Mouse (Mus musculus): Measurements from ENCODE around the gene Ehd1.
"Not testable (repeated sequence)": the region's sequence is repeated elsewhere in the genome, so short reads cannot be mapped to it uniquely, and the experiment has no call there.

The Ehd1 gene

DNA sequence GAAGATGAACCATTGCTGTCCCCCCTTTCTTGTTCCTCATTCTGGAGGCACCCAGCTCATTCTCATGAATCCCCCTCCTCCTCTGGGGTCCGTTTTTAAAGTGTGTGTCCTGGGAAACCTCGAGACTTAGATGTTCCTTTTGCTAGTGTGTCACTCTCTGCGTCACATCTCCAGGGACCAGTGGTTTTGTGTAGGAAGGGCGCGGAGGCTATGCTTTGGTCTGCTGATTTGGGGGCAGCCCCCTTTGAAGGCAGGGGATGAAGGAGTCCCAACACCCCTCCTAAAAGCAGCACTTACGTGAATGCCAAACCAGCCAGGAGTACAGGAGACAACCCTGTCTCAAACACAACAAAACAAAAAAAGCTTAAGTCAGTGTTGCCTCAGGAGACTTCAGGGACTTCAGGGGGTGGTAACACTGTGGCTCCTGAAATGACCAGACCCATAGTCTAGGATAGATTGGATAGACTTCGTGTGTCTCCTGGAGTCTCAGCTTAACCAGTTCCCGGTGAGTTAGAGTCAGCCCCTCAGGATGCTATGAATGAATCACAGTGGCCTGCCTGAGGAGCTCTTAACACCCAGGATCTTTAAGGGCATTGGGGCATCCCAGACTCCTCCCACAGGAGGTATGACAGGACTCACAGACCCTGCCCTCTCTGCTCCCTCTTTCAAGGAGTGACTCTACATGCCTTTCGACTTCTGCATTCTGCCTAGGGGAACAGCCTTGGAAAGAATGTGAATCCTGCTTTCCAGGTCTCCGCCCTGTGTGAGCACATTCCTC lies 1.3 kb downstream of the Ehd1 start:
- in situ Hi-C loops (cut with MboI, MseI), result no loop called here

DNA sequence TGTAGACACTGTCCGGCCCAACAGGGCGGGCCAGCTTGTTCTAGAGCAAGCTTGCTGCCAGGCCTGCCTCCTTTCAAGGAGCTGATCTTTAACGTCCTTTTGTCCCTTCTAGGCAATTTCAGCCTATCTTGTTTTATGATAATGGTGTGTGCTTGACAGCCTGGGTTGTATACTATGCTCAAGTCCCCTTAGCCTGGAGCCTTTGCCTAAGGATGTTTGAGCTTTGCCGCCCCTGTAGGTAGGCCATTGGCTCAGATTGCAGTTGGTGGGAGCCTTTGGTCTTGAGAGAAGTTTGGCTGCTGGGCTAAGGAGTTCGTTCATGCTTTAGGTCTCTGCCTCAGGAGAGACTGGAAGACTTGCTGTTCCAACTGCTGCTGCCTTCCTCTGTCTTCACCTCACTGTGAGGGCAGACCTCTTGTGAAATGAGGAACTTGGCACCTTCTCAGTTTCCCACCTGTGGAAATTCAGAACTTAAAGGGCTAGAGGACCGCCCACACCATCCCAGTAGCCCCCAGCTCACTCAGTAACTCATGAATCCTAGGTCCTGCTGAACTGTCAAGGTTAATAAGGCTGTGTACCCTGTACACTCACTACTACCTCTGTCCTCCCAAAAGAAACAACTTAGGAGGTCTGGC lies 2.0 kb downstream of the Ehd1 start:
- in situ Hi-C loops (cut with MboI, MseI), result no loop called here

DNA sequence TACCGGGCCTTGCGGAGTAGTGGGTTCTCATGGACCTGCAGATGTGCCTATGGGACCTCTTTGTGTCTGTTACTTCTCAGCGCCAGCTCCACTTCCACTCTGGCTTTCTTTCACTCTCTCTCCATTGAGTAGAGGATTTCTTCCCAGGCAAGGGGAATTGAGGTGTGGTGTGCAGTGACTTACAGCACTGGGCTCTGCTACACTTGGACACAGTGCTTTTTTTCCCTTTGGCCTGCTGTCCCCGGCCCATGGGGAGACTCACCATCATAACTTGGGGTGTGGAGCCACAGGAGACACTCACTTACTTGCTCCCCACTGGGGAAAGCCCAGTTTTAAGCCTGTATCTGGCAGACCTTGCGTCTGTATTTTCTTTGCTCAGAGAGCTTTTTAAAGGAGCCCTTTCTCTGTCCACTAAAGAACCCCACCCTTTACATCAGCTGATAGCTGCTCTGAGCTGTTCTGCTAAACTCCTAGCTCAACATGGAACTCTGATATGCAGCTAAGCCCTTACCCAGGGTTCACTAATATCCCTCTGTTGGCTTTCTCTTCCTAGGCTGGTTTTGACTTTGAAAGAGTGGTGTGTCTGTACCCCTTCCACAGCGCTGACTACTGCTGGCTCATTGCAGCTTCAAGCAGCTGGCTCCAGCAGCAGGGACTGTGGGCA lies 3.1 kb downstream of the Ehd1 start:
- in situ Hi-C loops (cut with MboI, MseI), result no loop called here

DNA sequence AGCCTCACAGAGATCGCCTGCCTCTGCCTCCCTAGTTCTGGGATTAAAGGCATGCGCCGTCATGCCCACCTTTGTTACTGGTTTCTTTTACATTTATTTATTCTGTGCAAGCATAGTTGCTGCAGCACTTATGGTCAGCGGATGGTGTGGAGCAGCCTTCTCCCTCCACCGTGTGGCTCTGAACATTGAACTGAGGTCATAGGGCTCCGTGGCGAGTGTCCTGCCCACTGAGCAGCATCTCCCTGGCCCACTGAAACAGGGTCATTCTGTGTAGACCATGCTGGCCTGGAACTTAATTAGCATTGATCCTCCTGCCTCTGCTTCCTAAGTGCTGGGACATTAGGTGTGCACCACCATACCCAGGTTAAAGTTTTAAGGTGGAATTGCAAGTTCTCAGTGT lies 4.0 kb downstream of the Ehd1 start:
- in situ Hi-C loops (cut with MboI, MseI), result no loop called here

DNA sequence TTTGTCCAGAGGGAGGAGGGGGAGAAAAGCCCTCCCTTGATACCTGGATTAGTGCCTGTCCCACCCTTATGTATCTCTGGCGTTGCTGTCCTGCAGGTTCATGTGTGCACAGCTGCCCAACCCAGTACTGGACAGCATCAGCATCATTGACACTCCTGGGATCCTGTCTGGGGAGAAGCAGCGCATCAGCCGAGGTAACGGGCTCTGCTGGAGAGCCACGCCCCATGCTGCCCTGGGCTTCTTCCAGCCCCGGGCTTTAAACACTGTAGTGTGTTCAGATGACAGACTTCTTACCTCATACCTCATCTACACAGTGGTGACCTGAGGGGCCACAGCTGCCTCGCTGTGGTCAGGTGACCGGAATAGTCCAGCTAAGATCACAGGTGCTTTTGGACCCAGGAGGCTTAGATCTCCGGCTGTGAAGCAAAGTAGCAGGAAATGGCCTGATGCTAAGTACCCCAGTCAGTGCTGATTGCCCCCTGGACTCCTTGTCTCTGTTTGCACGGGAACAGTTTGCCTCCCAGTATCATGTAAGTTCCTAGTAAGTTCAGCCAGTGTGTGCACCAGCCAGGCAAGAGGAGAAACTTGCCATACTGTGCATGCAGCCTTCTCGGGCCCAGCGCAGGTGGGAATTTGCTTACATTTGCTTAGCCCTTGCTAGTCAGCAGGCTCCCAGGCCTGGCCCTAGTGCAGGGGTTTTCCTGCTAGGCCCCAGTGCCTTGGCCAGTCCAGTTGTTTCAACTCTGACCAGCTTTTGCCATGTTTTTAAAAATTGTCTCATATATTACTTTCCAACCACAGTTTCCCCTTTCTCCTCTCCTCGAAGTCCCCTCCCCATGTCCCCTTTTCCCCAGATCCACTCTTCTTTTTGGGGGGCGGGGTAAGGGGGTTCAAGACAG lies 4.8 kb downstream of the Ehd1 start:
- in situ Hi-C loops (cut with MboI, MseI), result no loop called here

DNA sequence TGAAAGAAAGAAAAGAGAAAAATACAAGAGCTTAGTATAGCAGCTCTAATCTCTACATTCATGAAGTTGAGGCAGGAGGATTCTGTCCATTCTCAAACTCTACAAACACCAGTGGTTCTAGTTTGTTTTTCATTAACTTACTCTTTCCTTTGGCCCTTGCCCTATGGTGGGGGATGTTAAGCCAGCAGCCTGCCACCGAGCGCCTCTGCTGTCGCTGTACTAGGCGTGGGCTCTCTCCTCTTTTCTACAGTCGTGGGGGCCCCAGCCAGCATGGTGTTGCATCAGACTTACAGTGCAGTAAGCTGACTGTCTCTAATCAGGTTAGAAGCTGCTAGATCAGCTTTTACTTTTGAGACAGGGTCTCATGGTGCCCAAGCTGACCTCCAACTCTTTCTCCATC lies 6.5 kb downstream of the Ehd1 start:
- in situ Hi-C loops (cut with MboI, MseI), result no loop called here

DNA sequence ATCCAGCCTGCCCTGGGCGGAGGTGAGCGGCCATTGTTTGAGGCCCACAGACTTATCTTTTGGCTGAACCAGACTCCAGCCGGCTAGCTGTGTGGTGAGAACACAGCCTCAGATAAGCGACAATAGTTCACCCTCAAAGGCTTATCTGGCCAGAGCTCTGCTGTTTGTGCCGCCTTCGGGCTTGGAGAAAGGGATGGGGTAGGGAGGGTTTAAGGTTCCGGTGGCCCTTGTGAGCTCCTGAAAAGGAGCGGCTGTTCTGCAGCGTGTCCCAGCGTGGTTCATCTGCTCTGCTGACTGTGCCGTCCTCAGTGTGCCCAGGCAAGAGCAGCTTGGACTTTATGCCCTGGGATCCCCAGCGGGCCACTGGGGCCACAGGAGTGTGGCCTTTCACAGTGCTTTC lies 8.0 kb downstream of the Ehd1 start:
- in situ Hi-C loops (cut with MboI, MseI), result no loop called here

DNA sequence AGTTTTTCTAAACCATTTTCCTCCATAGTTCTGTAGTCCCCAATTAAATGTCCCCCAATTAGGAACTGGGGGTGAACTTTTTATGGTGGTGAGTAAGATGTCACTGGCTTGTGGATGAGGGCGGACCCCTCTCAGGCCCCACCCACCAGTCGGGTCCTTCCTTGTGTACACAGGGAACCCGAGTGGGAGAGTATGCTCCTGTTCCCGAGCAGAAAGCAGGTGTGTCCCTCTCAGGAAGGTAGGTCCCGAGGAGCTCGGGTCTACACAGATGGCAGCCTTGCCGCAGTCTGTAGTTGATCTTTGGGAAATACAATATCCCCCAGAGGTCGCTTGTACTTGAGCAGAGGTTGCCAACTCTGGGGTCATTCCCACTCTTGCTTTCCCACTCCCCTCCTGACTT lies 8.7 kb downstream of the Ehd1 start:
- in situ Hi-C loops (cut with MboI, MseI), result no loop called here

DNA sequence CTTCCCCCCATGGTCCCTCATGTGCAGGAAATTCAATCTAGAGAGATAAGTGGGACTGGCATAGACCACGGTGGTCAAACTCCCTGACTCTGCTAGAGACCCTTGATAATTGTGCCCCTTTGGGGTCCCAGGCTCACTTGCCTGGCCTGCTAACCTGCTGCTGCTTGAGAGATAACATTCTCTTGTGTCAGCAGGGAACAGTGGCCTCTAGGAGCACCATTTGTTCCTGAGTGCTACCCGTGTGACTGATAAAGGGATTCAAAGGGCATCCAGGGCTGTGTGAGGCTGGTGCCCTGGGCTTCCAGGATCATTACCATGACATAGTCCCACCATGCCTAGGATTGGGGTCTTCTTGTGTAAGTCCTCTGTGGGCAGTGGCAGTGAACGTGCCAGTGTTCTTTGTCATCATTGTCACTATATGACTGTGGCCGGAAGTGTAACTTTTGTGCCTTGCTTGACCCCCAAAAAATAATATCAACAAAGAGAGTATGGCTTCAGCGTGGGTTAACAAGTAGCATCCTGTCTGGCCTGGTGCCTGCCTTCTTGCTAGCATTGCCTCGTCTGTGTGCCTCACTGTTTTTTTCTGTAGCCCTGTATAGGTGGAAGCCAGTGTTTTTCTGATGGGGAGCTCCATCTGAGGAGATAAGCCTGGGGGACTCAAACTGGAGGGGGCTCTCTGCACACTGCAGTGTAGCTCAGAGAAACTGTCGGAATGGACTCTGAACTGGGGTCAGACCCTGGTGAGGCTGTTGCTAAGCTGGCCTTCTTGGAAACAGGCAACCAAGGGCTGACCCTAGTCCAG lies 9.3 kb downstream of the Ehd1 start:
- in situ Hi-C loops (cut with MboI, MseI), result no loop called here

DNA sequence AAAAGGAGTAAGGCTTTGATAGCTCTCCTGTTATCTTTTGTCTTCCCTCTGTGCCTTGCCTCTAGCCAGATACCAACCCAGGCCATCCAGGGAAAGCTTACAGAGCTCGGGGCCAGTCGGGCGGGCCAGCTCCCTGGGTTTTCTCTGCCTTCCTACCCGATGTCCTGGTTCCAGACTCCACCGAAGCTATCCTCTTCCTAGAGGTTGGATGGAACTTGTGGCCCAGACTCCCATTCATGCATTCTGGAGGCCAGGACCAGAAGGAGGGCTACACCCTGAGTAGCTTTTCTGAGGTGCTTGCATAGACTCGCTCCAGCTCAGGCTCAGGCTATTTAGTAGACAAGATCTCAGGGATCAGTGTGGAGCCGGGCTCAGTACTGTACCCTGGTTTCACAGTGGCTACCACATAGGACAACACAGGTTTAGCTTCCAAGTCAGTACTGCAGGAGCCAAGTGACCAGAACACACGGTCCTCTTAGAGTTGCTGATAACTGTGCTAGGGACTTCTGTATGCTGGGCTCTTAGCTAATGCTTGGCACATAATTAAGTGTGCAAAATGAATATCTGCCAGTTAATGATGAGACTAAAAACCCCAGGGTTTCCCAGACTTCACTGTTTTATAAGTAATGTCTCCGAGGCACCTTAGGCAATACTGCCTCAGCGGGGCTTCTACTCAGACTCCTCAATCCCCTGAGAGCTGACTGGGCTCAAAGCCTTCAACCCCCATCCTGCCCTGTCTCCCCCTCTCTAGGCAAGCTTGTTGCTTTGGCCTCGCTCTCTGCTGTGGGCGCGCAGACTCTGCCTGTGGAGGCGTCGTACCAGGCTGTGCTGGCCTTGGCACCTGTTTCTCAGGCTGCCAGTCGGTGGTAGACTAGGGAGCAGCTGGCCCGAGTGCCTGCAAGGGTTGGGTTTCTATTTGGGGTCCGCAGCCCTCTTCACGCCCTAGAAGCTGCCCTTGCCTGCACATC lies 10.2 kb downstream of the Ehd1 start:
- in situ Hi-C loops (cut with MboI, MseI), result no loop called here

DNA sequence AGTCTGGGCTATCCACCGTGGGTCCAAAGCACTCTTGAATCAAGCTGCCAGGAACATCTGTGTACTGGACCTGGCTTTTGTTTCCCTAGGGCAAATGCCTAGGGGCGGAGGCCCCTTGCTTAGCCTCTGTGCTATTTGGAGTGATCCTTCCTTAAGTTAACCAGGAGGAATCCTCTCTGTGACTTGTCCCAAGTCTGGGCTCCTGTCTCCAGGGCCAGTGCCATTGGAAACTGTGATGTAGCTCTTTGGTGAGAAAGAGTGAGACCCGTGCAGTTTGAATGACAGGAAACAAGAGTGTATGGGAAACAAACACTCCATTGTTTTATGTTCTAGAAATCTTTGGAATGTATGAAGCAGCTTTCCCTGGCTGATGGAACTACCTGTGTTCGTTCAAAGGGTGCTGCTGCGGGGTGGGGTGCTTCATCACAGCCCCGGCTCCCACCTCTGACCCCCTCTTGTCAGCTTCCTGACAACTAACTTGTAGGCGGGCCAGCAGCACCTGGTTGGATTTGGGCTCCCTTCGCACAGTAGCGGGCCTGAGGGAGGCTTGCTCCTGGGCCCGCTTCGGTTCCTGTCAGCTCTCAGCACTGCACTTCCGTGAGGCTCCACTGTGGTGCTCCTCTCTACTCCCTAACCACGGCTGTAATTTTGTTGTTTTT lies 11.8 kb downstream of the Ehd1 start:
- in situ Hi-C loops (cut with MboI, MseI), result no loop called here

DNA sequence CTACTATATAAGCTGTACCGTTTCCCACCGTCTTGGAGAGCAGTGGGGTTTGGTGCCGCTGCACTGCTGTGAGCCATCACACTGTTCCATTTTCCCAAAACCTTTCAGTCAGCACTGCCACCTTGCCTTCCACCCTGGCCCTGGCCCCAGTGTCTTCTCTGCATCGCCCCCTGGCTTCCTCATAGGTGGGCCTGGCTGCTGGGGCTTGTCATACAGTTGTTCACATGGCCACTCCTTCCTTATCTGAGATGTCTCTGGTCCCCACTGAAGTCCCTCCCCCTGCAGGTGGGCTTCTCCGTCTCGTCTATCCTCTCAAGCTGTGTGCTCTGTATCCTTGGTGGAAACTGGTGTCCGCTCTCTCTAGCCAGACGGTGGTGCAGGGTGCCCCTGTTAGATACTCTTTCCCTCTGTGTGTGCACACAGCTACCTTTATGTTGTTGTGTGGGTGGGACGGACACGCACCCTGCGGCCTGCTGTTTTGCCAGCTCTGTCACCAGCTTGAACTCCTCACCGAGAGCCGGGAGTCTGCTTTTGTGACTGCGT lies 13.2 kb downstream of the Ehd1 start:
- in situ Hi-C loops (cut with MboI, MseI), result no loop called here

DNA sequence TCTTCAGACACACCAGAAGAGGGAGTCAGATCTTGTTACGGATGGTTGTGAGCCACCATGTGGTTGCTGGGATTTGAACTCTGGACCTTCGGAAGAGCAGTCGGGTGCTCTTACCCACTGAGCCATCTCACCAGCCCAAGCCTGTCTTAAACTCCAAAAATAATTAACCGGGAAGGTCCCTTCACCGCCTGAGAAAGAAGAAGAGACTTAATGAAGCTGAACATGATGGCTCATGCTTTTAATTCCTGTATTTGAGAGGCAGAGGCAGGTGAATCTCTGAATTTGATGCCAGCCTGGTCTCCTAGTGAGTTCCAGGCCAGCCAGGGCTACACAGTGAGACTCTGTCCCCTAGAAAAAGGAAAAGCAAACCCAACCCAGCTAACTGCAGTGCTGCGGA lies 14.2 kb downstream of the Ehd1 start:
- in situ Hi-C loops (cut with MboI, MseI), result not testable (repeated sequence)

DNA sequence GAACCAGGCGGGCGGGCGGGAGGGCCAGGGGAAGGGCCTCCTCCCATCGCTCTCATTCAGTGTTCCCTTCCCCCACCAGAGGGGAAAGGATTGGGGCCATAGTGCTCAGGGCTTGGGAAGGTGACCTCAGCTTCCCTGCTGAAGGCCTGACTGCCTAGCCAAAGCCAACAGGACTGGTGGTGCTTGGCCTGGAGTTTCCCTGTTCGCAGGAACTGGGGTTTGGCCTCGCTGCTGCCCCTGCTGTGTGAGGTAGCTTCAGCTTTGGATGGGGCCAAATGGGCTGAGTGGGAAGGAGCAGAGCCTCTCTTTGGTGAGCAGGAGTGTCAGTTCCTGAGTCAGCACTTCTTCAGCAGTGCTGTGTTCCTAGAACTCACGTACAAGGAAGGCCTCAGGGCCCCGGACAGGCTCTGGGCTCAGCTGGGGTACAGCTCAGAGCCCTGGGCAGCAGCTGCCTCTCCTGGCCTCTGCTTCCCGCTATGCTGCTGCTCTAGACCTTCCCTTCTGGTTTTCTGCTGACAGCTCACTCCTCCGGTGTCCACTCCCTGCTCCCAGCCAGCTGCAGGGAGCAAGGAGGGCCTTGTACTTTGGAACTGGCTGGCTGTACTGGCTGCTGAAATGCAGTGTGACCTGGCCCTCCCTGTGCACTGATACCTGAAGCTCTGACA lies 14.7 kb downstream of the Ehd1 start:
- in situ Hi-C loops (cut with MboI, MseI), result no loop called here

DNA sequence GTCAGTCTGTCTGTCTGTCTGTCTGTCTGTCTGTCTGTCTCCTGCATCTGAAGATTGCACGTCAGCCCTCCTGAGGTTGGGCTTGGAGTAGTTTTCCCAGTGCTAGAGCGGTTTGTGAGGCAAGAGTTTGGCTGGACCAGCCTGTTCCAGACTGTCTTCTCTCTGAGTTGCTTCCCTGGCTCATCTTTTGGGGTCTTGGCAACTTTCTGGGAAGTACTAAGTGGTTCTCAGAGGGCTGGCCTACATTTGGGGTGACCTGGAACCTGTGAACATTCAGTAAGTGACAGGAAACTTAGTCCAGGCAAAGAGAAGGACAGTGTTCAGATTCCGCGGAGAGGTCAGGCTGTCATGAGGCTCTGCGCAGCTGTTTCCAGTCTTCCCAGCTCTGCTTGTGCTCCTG lies 15.7 kb downstream of the Ehd1 start:
- in situ Hi-C loops (cut with MboI, MseI), result no loop called here

DNA sequence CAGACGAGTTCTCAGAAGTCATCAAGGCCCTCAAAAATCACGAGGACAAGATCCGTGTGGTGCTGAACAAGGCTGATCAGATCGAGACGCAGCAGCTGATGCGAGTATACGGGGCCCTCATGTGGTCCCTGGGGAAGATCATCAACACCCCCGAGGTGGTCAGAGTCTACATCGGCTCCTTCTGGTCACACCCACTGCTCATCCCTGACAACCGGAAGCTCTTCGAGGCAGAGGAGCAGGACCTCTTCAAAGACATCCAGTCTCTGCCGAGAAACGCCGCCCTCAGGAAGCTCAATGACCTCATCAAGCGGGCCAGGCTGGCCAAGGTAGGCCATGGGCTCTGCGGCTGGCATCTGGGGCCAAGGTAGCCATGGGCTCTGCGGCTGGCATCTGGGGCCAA lies 17.8 kb downstream of the Ehd1 start:
- in situ Hi-C loops (cut with MboI, MseI), result no loop called here

DNA sequence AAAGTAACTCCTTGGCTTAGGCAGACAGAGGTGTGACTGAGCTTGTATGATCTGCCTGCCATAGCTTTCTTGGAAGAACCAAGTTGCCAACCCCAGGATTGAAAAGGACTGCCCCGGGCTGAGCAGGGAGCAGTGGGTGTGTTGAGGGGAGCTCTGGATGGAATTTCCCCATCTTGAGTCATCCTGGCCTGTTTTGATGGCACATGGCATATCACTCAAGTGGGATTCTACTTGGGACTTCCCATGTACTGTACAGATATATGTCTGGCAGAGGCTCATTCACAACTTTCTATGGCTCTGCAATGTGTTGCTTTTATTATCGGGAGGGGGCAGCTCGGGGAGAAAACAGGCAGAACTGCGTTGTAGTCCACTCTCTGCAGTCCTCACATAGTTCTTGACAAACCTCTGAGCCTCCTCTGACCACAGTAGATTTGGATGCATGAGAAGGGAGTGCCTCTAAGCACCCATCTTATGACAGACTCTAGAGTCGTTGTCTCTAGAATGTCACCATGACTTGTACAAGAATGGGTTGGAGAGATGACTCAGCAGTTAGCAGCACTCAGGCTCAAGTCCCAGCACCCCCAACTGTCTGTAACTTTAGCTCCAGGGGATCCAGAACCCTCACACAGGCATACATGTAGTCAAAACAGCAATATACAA lies 20.2 kb downstream of the Ehd1 start:
- in situ Hi-C loops (cut with MboI, MseI), result no loop called here

DNA sequence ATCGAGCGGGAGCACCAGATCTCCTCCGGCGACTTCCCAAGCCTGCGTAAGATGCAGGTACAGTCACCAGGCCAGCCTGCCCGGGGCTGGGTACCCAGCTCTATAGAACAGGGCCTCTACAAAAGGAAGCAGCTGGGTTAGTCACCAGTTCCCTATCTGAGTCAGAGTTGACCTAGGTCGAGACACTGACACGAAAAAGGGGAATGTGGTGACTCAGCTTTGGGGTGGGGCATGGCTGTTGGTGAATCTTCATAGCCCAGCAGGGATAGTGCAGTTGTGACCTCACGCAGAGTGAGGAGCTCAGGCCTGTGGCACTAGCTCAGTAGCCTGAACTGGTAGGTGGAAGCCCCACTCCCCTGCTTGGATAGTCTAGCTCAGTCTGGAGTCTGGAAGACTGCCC lies 21.1 kb downstream of the Ehd1 start:
- in situ Hi-C loops (cut with MboI, MseI), result no loop called here

Measured in T-helper 17 cell (primary cell).